Comparison of ENCODE assay signal across 9 mouse cellular contexts in genomic region chr1:119051192-119051937, GRCm38 (mm10). TPM values are rescaled to one million over a fixed set of nuclear protein-coding genes. Genes with fewer than 3 reads are reported as not detected.
A peak's percentile ranks its signal among the peaks of the same experiment; 100 is the strongest.
DNase-seq lines count a peak whose midpoint lies in the region; ATAC-seq lines count a peak whose summit lies in the region.
"Had no signal": no experiment of that assay in that cellular context is flagged by ENCODE, and none has a peak within 500 bp of the region (broad histone marks: within the 10 kb centered on the region; RNA-seq: fewer than 3 reads in every experiment).

No protein-coding gene starts in this region.

- H3K27me3 ChIP-seq in heart, embryonic 12.5 days (replicated peaks) = peaks cover 21% of the 10 kb centered on the region
- H3K27me3 ChIP-seq in hindbrain, embryonic 10.5 days (ENCODE audit: insufficient read depth, poor library complexity, severe bottlenecking) = peaks cover 21% of the 10 kb centered on the region
- H3K27me3 ChIP-seq in midbrain, embryonic 10.5 days (ENCODE audit: low read depth, poor library complexity, severe bottlenecking) = peaks cover 51% of the 10 kb centered on the region

- WGBS in heart, embryonic 12.5 days = 9% methylated on average over 21 of the region's 21 CpGs
- 2% methylated on average over 21 of the region's 21 CpGs for WGBS in hindbrain, embryonic 10.5 days
- 2% methylated on average over 21 of the region's 21 CpGs for WGBS in midbrain, embryonic 10.5 days

- no peaks in the 10 kb centered on the region for H3K9me3 ChIP-seq in heart, embryonic 12.5 days (replicated peaks)
- no peaks in the 10 kb centered on the region for H3K9me3 ChIP-seq in hindbrain, embryonic 10.5 days
- no peaks in the 10 kb centered on the region for H3K9me3 ChIP-seq in midbrain, embryonic 10.5 days (replicated peaks)

- intact Hi-C loops in heart, postnatal 25 days (cut with DNase I) = loop anchor here (10.0 kb wide), 1 partner anchor 207 kb away; no protein-coding TSS in a partner anchor

- ATAC-seq in heart, embryonic 12.5 days (ENCODE audit: insufficient number of reproducible peaks, low FRiP score) = no peak
- ATAC-seq in CD4-positive, CD25-positive, alpha-beta regulatory T cell, adult 4 months = no peak

- H3K27ac ChIP-seq in heart, embryonic 12.5 days (ENCODE audit: poor library complexity, severe bottlenecking) = peak overlapping the region; percentile 25; the same call in 1 of the 2 replicates
- H3K27ac ChIP-seq in hindbrain, embryonic 10.5 days = peak overlapping the region; percentile 97
- H3K27ac ChIP-seq in midbrain, embryonic 10.5 days (replicated peaks) = peak overlapping the region; percentile 95

- H3K4me2 ChIP-seq in heart, embryonic 12.5 days = peak overlapping the region; percentile 96

- peak overlapping the region; percentile 51 for H3K4me3 ChIP-seq in heart, embryonic 12.5 days
- peak overlapping the region; percentile 72 for H3K4me3 ChIP-seq in hindbrain, embryonic 10.5 days
- H3K4me3 ChIP-seq in midbrain, embryonic 10.5 days = peak overlapping the region; percentile 75
- H3K4me3 ChIP-seq: erythroblast, embryonic 14.5 days had no signal

- DNase-seq in heart, postnatal 25 days (ENCODE audit: low spot score) = no peak
- DNase-seq in NIH3T3 (ENCODE audit: low read depth) = peak; percentile 68
- peak; percentile 23 for DNase-seq in hindbrain, embryonic 10.5 days (ENCODE audit: low spot score)
- DNase-seq in midbrain, embryonic 10.5 days (ENCODE audit: low spot score) = peak; percentile 36
- DNase-seq in B cell, adult 2 months = no peak
- DNase-seq in frontal cortex, postnatal 10 days (ENCODE audit: low spot score in 2 of 2) = no peak

- no peaks in the 10 kb centered on the region for H3K36me3 ChIP-seq in heart, embryonic 12.5 days
- no peaks in the 10 kb centered on the region for H3K36me3 ChIP-seq in hindbrain, embryonic 10.5 days
- H3K36me3 ChIP-seq in midbrain, embryonic 10.5 days = no peaks in the 10 kb centered on the region

- H3K9ac ChIP-seq in heart, embryonic 12.5 days = peak overlapping the region; percentile 66

- peaks cover 25% of the 10 kb centered on the region for H3K4me1 ChIP-seq in heart, embryonic 12.5 days (replicated peaks)
- H3K4me1 ChIP-seq in hindbrain, embryonic 10.5 days (replicated peaks) = peaks cover 83% of the 10 kb centered on the region
- H3K4me1 ChIP-seq in midbrain, embryonic 10.5 days = peaks cover 89% of the 10 kb centered on the region

RNA-seq across cellular contexts. Expression of gene Gli2, which starts 2.1 kb away (rescaled TPM):
- 3.3 and 4.0 TPM in 2 replicates for polyA plus RNA-seq in heart, embryonic 12.5 days (2016; fragmentation: Nextera tagmentation; extraction: Ambion mirVana)
- total RNA-seq in heart, postnatal 25 days (2021) = 1 to 10 TPM; 1.3 to 1.9 TPM
- polyA plus RNA-seq in hindbrain, embryonic 10.5 days (2016; fragmentation: Nextera tagmentation; extraction: Ambion mirVana) = 9.0 and 10.1 TPM in 2 replicates
- polyA plus RNA-seq in midbrain, embryonic 10.5 days (2016; fragmentation: Nextera tagmentation; extraction: Ambion mirVana) = 8.9 and 9.9 TPM in 2 replicates
- not detected for polyA plus RNA-seq in CD4-positive, CD25-positive, alpha-beta regulatory T cell, adult 4 months (2017; shearing (Covaris generic))
- polyA plus RNA-seq: erythroblast, embryonic 14.5 days had no signal

Comparison
In these comparisons a context has a peak if more than half of its experiments do, and no peak if none do; other contexts are left out.
1. H3K27ac ChIP-seq: peak in every context shown above with its lines; median percentile 97 in hindbrain, embryonic 10.5 days; 95 in midbrain, embryonic 10.5 days; 25 in heart, embryonic 12.5 days.
2. DNase-seq: peak in NIH3T3 (single experiment), hindbrain, embryonic 10.5 days (single experiment) and midbrain, embryonic 10.5 days (single experiment); none in heart, postnatal 25 days (single experiment), B cell, adult 2 months (0 of 2) and frontal cortex, postnatal 10 days (0 of 2).
3. Peak in every context shown above with its lines, with median percentiles within 50 percentile points of each other: H3K4me3 ChIP-seq.